Mouse (Mus musculus) kidney, adult 2 months (tissue): ENCODE measurements around the gene Fcho1.

Experiments
- CTCF ChIP-seq: fragments of 200-500 bp; conservative IDR thresholded peaks from 2 replicates; pipeline ENCODE4 v1.5.1; 2011; ENCODE audit warnings: low read depth, mild to moderate bottlenecking, control low read depth, low read length, moderate library complexity, mixed read lengths; ENCODE audit not compliant: insufficient read depth, insufficient read length
- POLR2A ChIP-seq: fragments of 200-500 bp; IDR thresholded peaks from one replicate; pipeline ENCODE4 v1.6.1; 2011; ENCODE audit warnings: low read depth, low read length, control low read depth

GRCm38 (mm10) chr8:71676020-71676741, 49.3 kb downstream of the Fcho1 start, which contains the start of gene Jak3:
- TF ChIP-seq CTCF (no peak), POLR2A (peak; percentile 38)
